Comparison of ENCODE assay signal across 18 mouse cellular contexts in genomic region chr4:106886307-106887085, GRCm38 (mm10). TPM values are rescaled to one million over a fixed set of nuclear protein-coding genes. Genes with fewer than 3 reads are reported as not detected.
DNase-seq lines count a peak whose midpoint lies in the region; ATAC-seq and TF ChIP-seq lines count a peak whose summit lies in the region.
"Had no signal": no experiment of that assay in that cellular context is flagged by ENCODE, and none has a peak within 500 bp of the region (broad histone marks: within the 10 kb centered on the region; RNA-seq: fewer than 3 reads in every experiment).

No protein-coding gene starts in this region.

- ATAC-seq in frontal cortex, adult (ENCODE audit: low TSS enrichment), result peak; percentile 96
- no peak for ATAC-seq in lung, postnatal 0 days
- ATAC-seq in limb, embryonic 12.5 days (ENCODE audit: insufficient number of reproducible peaks, insufficient read depth, low FRiP score, low TSS enrichment, low read depth), result no peak
- ATAC-seq: forebrain, embryonic 16.5 days; intestine, embryonic 16.5 days had no signal

- H3K9ac ChIP-seq in lung, postnatal 0 days (replicated peaks; ENCODE audit: low read depth), result no peak overlapping the region
- H3K9ac ChIP-seq in limb, embryonic 12.5 days (replicated peaks), result no peak overlapping the region
- H3K9ac ChIP-seq: heart, embryonic 15.5 days; midbrain, embryonic 12.5 days had no signal

- no peak for TF ChIP-seq POLR2A in cortical plate, adult 2 months (IDR thresholded peaks at IDR 0.05; ENCODE audit: extremely low read depth, insufficient read depth, low read length)

- H3K36me3 ChIP-seq in lung, postnatal 0 days (ENCODE audit: insufficient read depth, low read length), result no peaks in the 10 kb centered on the region
- H3K36me3 ChIP-seq in limb, embryonic 12.5 days, result no peaks in the 10 kb centered on the region
- H3K36me3 ChIP-seq: heart, embryonic 15.5 days; midbrain, embryonic 12.5 days had no signal

- TF ChIP-seq EP300 in lung, postnatal 0 days (IDR thresholded peaks at IDR 0.05), result no peak

- no peak overlapping the region for H3K4me3 ChIP-seq in lung, postnatal 0 days (ENCODE audit: low read depth, low read length)
- peak overlapping the region; percentile 6; the same call in 1 of the 2 replicates for H3K4me3 ChIP-seq in cortical plate, adult 2 months (ENCODE audit: insufficient read depth, low read length)
- no peak overlapping the region for H3K4me3 ChIP-seq in limb, embryonic 12.5 days (replicated peaks)
- H3K4me3 ChIP-seq: heart, embryonic 15.5 days; midbrain, embryonic 12.5 days had no signal

- DNase-seq in frontal cortex, postnatal 14 days (ENCODE audit: low spot score in 2 of 2), result no peak
- DNase-seq in lung, postnatal 0 days (ENCODE audit: low spot score), result peak; percentile 3
- no peak for DNase-seq in lung, postnatal 4 days
- no peak for DNase-seq in urinary bladder, adult 18-20 months (ENCODE audit: low spot score in 2 of 2)
- DNase-seq: gastrocnemius, postnatal 10 days; heart, adult 18-20 months; layer of hippocampus, adult 9-11 months; lung, adult 2 months; thymus, adult 2 months had no signal

- no peaks in the 10 kb centered on the region for H3K9me3 ChIP-seq in lung, postnatal 0 days (ENCODE audit: low read length)
- H3K9me3 ChIP-seq in limb, embryonic 12.5 days, result peaks cover 4% of the 10 kb centered on the region; the same call in 1 of the 2 replicates
- H3K9me3 ChIP-seq: heart, embryonic 15.5 days; midbrain, embryonic 12.5 days had no signal

- H3K27me3 ChIP-seq in lung, postnatal 0 days (replicated peaks; ENCODE audit: insufficient read depth, low read length), result no peaks in the 10 kb centered on the region
- H3K27me3 ChIP-seq in limb, embryonic 12.5 days, result no peaks in the 10 kb centered on the region
- H3K27me3 ChIP-seq: heart, embryonic 15.5 days; midbrain, embryonic 12.5 days had no signal

- no peak for TF ChIP-seq CTCF in lung, postnatal 0 days (IDR thresholded peaks at IDR 0.05)
- no peak for TF ChIP-seq CTCF in cortical plate, adult 2 months (IDR thresholded peaks at IDR 0.05; ENCODE audit: extremely low read depth, insufficient read depth, low read length)

- no peak overlapping the region for H3K27ac ChIP-seq in lung, postnatal 0 days (ENCODE audit: low read length)
- peak overlapping the region; percentile 88 for H3K27ac ChIP-seq in cortical plate, adult 2 months (ENCODE audit: insufficient read depth, low read length)
- 0 out of 2 replicates have a peak overlapping the region, but pooled peaks have one; percentile 13 for H3K27ac ChIP-seq in limb, embryonic 12.5 days
- H3K27ac ChIP-seq: heart, embryonic 15.5 days; macrophage; midbrain, embryonic 12.5 days had no signal

- no peaks in the 10 kb centered on the region for H3K4me1 ChIP-seq in lung, postnatal 0 days (ENCODE audit: insufficient read depth, low read depth, low read length)
- peaks cover 4% of the 10 kb centered on the region for H3K4me1 ChIP-seq in cortical plate, adult 2 months (ENCODE audit: control insufficient read depth, insufficient read depth, low read length)
- H3K4me1 ChIP-seq in limb, embryonic 12.5 days (replicated peaks), result no peaks in the 10 kb centered on the region
- H3K4me1 ChIP-seq: heart, embryonic 15.5 days; midbrain, embryonic 12.5 days had no signal

- 61% methylated on average over 10 of the region's 10 CpGs for WGBS in lung, postnatal 0 days
- WGBS in limb, embryonic 12.5 days, result 77% methylated on average over 10 of the region's 10 CpGs

- no peak overlapping the region for H3K4me2 ChIP-seq in lung, postnatal 0 days (replicated peaks; ENCODE audit: low read depth, low read length)
- H3K4me2 ChIP-seq in limb, embryonic 12.5 days, result no peak overlapping the region
- H3K4me2 ChIP-seq: heart, embryonic 15.5 days; liver, embryonic 11.5 days; midbrain, embryonic 12.5 days had no signal

RNA-seq across cellular contexts. Expression of gene Ssbp3, which starts 24.0 kb away (rescaled TPM):
- polyA plus RNA-seq in lung, postnatal 0 days (2015; fragmentation: Nextera tagmentation; extraction: Ambion mirVana), result 40.2 and 49.8 TPM in 2 replicates
- 121 and 123 TPM in 2 replicates for polyA plus RNA-seq in cortical plate, adult 2 months (2012; rRNA removed)
- 278 and 295 TPM in 2 replicates for polyA plus RNA-seq in limb, embryonic 12.5 days (2016; fragmentation: Nextera tagmentation; extraction: Ambion mirVana)
